Mouse (Mus musculus) CH12.LX (cell line): Measurements from ENCODE around the gene Hbb-y.

Experiments used
- CTCF ChIP-seq, 2 experiments: IDR thresholded peaks in 1 of 2; conservative IDR thresholded peaks in 1 of 2; 2 replicates each; pipeline ENCODE4 v1.5.1; 2011 to 2012; ENCODE audit warnings: low read depth in 2 of 2, low read length in 2 of 2, improper control_type of control experiment in 1 of 2, inconsistent platforms in 1 of 2, mild to moderate bottlenecking in 1 of 2, moderate library complexity in 1 of 2
- GABPA ChIP-seq: IDR thresholded peaks from 2 replicates; pipeline ENCODE4 v1.6.1; 2012; ENCODE audit warnings: low read depth, low read length, improper control_type of control experiment, inconsistent platforms; ENCODE audit not compliant: insufficient replicate concordance
- JUND ChIP-seq: conservative IDR thresholded peaks from 2 replicates; pipeline ENCODE4 v1.6.1; 2011; ENCODE audit warnings: low read depth, low read length, improper control_type of control experiment
- MAFK ChIP-seq: IDR thresholded peaks from 2 replicates; pipeline ENCODE4 v1.6.1; 2011; ENCODE audit warnings: low read length, improper control_type of control experiment; ENCODE audit not compliant: insufficient replicate concordance
- MEF2A ChIP-seq: IDR thresholded peaks from 2 replicates; pipeline ENCODE4 v1.6.1; 2014; ENCODE audit warnings: low read depth, mild to moderate bottlenecking, inconsistent platforms, low read length, improper control_type of control experiment, borderline replicate concordance
- POLR2A ChIP-seq: IDR thresholded peaks from 2 replicates; pipeline ENCODE4 v1.6.1; 2011; ENCODE audit warnings: low read depth, mild to moderate bottlenecking, improper control_type of control experiment, low read length
- SMC3 ChIP-seq: IDR thresholded peaks from 2 replicates; pipeline ENCODE4 v1.6.1; 2011; ENCODE audit warnings: low read depth, low read length, improper control_type of control experiment
- TBP ChIP-seq: conservative IDR thresholded peaks from 2 replicates; pipeline ENCODE4 v1.6.1; 2011; ENCODE audit warnings: low read depth, low read length, improper control_type of control experiment
- USF2 ChIP-seq: conservative IDR thresholded peaks from 2 replicates; pipeline ENCODE4 v1.6.1; 2011; ENCODE audit warnings: low read depth, low read length, improper control_type of control experiment
- ZNF384 ChIP-seq: IDR thresholded peaks from 2 replicates; pipeline ENCODE4 v1.6.1; 2012; ENCODE audit warnings: low read depth, low read length, improper control_type of control experiment, inconsistent platforms

DNA sequence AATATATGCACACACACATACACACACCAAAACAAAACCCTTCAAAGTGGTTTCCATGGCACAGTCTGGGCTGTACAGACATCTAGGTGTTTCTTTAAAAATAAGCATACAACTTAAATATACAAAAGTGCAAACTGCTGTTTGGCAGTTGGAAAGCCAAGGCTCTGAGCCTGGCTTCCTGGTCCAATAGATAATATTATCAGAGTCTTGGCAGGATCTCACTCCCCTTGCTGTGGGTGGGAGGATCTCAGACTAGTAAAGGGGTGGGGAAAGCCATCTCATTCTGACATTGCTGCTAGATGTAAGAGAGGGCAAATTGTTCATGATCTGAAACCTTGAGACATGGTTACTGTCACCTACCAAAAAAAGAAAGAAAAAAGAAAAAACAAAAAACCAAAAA lies 17.7 kb upstream of the Hbb-y start:
- TF ChIP-seq JUND (no peak), ZNF384 (no peak), MAFK (no peak), SMC3 (no peak), GABPA (no peak), CTCF (conservative IDR thresholded peaks at IDR 0.05 in 1 of 2, IDR thresholded peaks at IDR 0.05 in 1 of 2; ENCODE audit: low read depth in 2 of 2, low read length in 2 of 2) (no peak), MEF2A (no peak), USF2 (no peak), POLR2A (no peak), TBP (no peak)
